Mouse (Mus musculus): ENCODE results near the gene Vmn1r215. TPM values are rescaled to one million over a fixed set of nuclear protein-coding genes. Genes with fewer than 3 reads are reported as not detected.

Vmn1r215 gene
- polyA plus RNA-seq (2017; shearing (Covaris generic)): not detected

DNA sequence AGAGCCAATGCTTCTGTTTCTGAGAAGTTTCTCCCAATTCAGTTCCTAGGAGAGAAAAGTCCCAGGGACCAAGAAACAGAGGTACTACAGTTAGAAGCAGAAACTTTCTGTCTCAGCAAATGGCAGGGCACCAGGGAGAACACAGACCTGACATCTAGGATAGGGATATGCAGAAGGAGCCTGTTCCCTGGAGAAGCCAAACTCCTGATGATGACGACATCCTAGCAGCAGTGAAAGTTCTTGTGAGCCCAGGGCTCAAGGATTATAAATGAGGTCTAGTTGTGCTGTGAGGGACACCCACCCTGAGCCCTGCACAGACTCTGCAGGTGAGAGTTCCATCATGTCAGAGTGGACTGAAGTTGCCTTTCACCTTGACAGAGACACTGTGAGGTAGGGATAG, at the start of gene Vmn1r215:
TSS of gene Vmn1r215 (plus strand) at position 301 of the 400 bp plus-strand sequence.

DNA sequence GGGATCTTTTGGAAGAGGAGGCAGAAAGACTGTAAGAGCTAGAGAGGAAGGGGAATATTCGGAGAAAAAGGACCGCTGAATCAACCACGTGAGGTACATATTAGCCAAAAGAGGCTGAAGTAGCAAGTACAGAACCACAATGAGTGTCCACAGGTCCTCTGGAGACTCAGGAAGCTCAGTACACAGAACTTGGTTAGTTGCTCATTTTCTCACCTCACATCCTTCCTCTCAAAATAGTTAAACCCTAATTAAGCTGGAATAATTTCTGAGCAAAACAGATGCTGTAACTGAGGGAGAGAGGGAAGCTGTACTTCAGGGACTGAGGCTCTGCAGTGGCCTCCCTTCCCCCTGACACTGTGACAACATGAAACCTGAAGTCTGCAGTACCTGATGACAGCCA, 37.7 kb upstream of the Vmn1r215 start, which contains the start of gene Vmn1r214:
TSS of gene Vmn1r214 (plus strand) at position 301 of the 400 bp plus-strand sequence.

GRCm38 (mm10) chr13:23118126-23118525, 50.3 kb downstream of the Vmn1r215 start, which contains the start of gene Vmn1r217:
Gene Vmn1r217 (minus strand): TSS chr13:23118226.

Other genes with a start within 250 kb of the Vmn1r215 start
- 0.11 TPM for gene Vmn1r210, start 236.7 kb upstream of the Vmn1r215 start, polyA plus RNA-seq (2017; shearing (Covaris generic))
- not detected for gene Vmn1r211, start 210.5 kb upstream of the Vmn1r215 start, polyA plus RNA-seq (2017; shearing (Covaris generic))
- not detected for gene Vmn1r212, start 183.8 kb upstream of the Vmn1r215 start, polyA plus RNA-seq (2017; shearing (Covaris generic))
- gene Vmn1r213, start 60.4 kb upstream of the Vmn1r215 start, polyA plus RNA-seq (2017; shearing (Covaris generic)): not detected
- gene Vmn1r214, start 37.6 kb upstream of the Vmn1r215 start, polyA plus RNA-seq (2017; shearing (Covaris generic)): 0.08 TPM
- gene Vmn1r217, start 50.2 kb downstream of the Vmn1r215 start, polyA plus RNA-seq (2017; shearing (Covaris generic)): not detected
- gene Vmn1r218, start 65.1 kb downstream of the Vmn1r215 start, polyA plus RNA-seq (2017; shearing (Covaris generic)): 0.02 TPM
- gene Vmn1r219, start 91.3 kb downstream of the Vmn1r215 start, polyA plus RNA-seq (2017; shearing (Covaris generic)): not detected
- gene Vmn1r220, start 120.0 kb downstream of the Vmn1r215 start, polyA plus RNA-seq (2017; shearing (Covaris generic)): not detected
- not detected for gene Vmn1r221, start 146.1 kb downstream of the Vmn1r215 start, polyA plus RNA-seq (2017; shearing (Covaris generic))
- 0.07 TPM for gene Vmn1r222, start 167.9 kb downstream of the Vmn1r215 start, polyA plus RNA-seq (2017; shearing (Covaris generic))
- not detected for gene Vmn1r223, start 179.1 kb downstream of the Vmn1r215 start, polyA plus RNA-seq (2017; shearing (Covaris generic))

Data from CD4-positive, CD25-positive, alpha-beta regulatory T cell (primary cell).